Mouse (Mus musculus) kidney, adult 2 months (tissue): ENCODE measurements at regions not wholly inside any gene's neighbourhood (a gene's known extent, or its start where the extent isn't known, plus 50 kb on each side); places are given as distances from the start of the nearest gene placed in this dataset.

Source experiments
- DNase-seq: peaks from one replicate; pipeline ENCODE4 v3.0.0; 2021
- H3K27ac ChIP-seq: fragments of 200-500 bp; 2 replicates; pipeline ENCODE4 v1.5.1; 2012; ENCODE audit warnings: low read depth, low read length, control low read depth, inconsistent platforms; ENCODE audit not compliant: insufficient read depth
- H3K27me3 ChIP-seq: fragments of 200-500 bp; replicated peaks from 2 replicates; pipeline ENCODE4 v1.6.1; 2012; ENCODE audit warnings: mild to moderate bottlenecking, moderate library complexity, low read length, inconsistent platforms; ENCODE audit not compliant: control insufficient read depth, insufficient read depth
- H3K36me3 ChIP-seq: fragments of 200-500 bp; 2 replicates; pipeline ENCODE4 v1.6.1; 2012; ENCODE audit warnings: mild to moderate bottlenecking, moderate library complexity, low read length, inconsistent platforms; ENCODE audit not compliant: control insufficient read depth, insufficient read depth
- H3K4me1 ChIP-seq: fragments of 200-500 bp; 2 replicates; pipeline ENCODE4 v1.6.1; 2011; ENCODE audit warnings: low read length; ENCODE audit not compliant: control insufficient read depth, insufficient read depth
- H3K4me3 ChIP-seq: fragments of 200-500 bp; 2 replicates; pipeline ENCODE4 v1.5.1; 2011; ENCODE audit warnings: mild to moderate bottlenecking, low read depth, low read length, control low read depth; ENCODE audit not compliant: insufficient read depth
- CTCF ChIP-seq: fragments of 200-500 bp; conservative IDR thresholded peaks from 2 replicates; pipeline ENCODE4 v1.5.1; 2011; ENCODE audit warnings: low read depth, mild to moderate bottlenecking, control low read depth, low read length, moderate library complexity, mixed read lengths; ENCODE audit not compliant: insufficient read depth, insufficient read length
- POLR2A ChIP-seq: fragments of 200-500 bp; IDR thresholded peaks from one replicate; pipeline ENCODE4 v1.6.1; 2011; ENCODE audit warnings: low read depth, low read length, control low read depth
- WGBS: fragments of 180-500 bp; shearing (Covaris S2); methylation state at CpG from one replicate; pipeline ENCODE4 v1.1.7; 2018; 5-methylcytosine and 5-hydroxymethylcytosine counted together

DNA sequence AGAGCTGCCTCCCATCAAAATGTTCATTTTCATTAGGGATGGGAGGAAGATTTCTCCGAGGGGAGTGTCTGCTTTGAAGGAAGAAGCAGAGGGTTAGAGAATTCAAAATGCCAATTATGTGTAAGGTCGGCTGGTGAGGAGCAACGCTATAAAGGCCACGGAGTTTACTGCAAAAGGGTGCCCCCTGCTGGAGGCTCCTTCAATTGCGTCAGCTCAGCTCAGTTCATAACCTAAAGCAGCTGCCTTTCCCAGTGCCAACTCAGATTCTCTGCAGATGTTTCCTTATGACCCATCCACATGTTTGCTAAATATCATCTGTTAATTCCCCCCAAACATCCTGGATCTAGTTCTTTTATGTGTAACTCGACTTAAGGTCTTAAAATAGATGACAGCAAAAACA, 138.8 kb downstream of the Mtx2 start:
- no peak overlapping the region for H3K4me3 ChIP-seq
- DNase-seq = peak; percentile 91
- TF ChIP-seq POLR2A (no peak), CTCF (peak; percentile 89)
- H3K4me1 ChIP-seq = no peaks in the 10 kb centered on the region
- no peaks in the 10 kb centered on the region for H3K36me3 ChIP-seq
- under 1% methylated on average over 6 of the region's 6 CpGs for WGBS
- H3K27me3 ChIP-seq = no peaks in the 10 kb centered on the region
- no peak overlapping the region for H3K27ac ChIP-seq

DNA sequence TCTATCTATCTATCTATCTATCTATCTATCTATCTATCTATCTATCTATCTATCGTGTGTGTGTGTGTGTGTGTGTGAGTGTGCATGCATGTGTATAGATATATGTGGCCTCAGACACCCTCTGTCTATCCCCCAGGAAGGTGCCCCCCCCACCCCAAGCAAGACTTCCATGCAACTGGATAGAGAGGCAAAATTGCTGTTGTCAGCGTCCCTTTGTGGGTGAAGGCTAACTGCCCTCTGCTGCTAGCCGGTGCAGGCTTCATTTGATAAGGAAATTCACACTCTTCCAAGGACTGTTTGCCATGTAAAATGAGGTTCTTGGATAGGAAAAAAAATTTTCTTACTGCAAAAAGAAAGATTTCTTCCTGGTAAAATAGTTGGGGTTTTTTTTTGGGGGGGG, 139.4 kb downstream of the Mtx2 start:
- DNase-seq = no peak
- Histone ChIP-seq H3K4me3 (no peak overlapping the region), H3K4me1 (no peaks in the 10 kb centered on the region), H3K27ac (no peak overlapping the region), H3K27me3 (no peaks in the 10 kb centered on the region), H3K36me3 (no peaks in the 10 kb centered on the region)
- 34% methylated on average over 3 of the region's 3 CpGs for WGBS
- TF ChIP-seq POLR2A (no peak), CTCF (no peak)

DNA sequence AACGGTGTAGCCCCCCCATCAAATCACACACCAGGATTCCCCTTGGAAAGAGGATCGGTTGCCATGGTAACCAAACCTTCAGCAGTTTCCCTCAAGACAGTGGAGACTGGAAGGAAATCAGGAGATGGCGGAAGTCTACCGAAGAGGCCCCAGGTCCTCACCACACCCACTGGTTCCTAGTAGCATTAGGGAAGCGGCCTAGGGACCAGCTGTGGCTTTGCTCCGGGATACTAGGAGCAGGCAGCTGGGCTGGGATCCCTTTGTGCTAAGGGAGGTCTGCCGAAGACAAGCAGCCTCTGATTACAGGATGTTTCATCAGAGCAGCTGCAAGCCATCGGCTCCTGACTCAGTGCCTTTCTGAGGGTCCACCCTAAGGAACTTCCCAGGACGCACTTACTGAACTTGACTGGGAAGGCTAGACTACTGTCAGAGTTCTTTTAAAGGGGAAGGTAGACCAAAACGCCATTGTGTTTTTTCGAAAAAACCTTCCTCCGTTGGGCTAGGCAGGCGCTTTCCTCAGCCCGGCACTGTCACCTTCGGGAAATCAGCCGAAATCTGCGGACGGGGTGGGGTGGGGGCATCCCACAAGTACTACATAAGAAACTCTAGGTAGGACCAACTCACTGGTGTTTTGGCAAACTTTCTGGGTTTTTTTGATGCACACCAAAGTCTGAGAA, 139.9 kb downstream of the Mtx2 start:
- Histone ChIP-seq H3K36me3 (no peaks in the 10 kb centered on the region), H3K4me3 (no peak overlapping the region), H3K4me1 (no peaks in the 10 kb centered on the region), H3K27me3 (no peaks in the 10 kb centered on the region), H3K27ac (no peak overlapping the region)
- no peak for TF ChIP-seq POLR2A
- no peak for TF ChIP-seq CTCF
- WGBS = 48% methylated on average over 18 of the region's 18 CpGs
- DNase-seq = peak; percentile 12

DNA sequence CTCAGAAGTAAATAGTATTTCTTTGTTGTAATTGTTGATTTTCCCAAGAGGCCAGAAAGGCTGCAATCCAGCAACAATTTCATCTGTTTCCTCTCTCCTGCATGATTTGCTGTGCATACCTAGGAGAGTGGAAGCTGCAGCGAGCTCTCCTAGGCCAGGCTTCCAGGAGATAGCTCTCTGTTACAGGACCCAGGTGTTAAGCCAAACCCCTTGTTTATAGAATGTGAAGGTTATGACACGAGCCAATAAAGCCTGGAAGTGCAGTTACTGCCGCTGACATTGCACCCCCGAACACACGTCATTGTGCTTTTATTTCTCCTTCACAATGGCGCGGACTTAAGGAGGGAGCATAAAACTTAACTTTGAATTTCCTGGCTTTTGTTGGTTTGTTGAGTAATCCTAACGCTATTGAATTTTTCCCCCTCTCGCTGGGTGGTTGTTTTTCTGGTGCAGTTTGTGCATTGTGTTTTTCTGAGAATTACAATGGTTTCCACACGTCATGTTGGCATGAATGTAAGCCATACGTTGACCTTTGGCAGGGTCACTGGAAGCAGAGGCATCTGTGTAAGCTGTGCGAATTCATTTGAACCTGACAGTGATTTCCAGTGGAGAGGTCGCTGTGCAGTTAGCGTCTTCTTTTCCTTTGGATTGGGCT, 145.1 kb downstream of the Mtx2 start:
- DNase-seq = no peak
- Histone ChIP-seq H3K4me3 (no peak overlapping the region), H3K4me1 (no peaks in the 10 kb centered on the region), H3K27ac (no peak overlapping the region), H3K27me3 (no peaks in the 10 kb centered on the region), H3K36me3 (no peaks in the 10 kb centered on the region)
- WGBS = 61% methylated on average over 14 of the region's 14 CpGs
- TF ChIP-seq CTCF (no peak), POLR2A (no peak)

DNA sequence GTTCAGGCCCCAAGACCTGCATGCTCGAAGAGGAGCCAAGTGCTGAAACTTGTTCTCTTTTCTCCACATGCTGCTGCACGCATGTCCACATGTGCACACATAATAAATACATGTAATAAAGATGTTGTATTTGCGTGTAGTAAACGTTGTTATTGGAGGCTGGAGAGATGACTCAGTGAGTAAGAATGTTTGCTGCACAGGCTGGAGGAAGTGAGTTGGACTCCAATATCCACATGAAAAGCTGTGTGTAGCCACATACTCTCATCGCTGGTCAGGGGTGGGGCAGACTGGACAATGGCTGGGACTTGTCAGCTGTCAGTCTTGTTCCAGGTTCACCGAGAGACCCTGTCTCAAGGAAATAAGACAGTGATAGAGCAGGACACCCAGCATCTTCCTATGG, 147.8 kb downstream of the Mtx2 start:
- TF ChIP-seq POLR2A (no peak), CTCF (no peak)
- no peak for DNase-seq
- WGBS = 69% methylated on average over 6 of the region's 6 CpGs
- no peaks in the 10 kb centered on the region for H3K27me3 ChIP-seq
- no peaks in the 10 kb centered on the region for H3K4me1 ChIP-seq
- H3K27ac ChIP-seq = no peak overlapping the region
- no peaks in the 10 kb centered on the region for H3K36me3 ChIP-seq
- no peak overlapping the region for H3K4me3 ChIP-seq

DNA sequence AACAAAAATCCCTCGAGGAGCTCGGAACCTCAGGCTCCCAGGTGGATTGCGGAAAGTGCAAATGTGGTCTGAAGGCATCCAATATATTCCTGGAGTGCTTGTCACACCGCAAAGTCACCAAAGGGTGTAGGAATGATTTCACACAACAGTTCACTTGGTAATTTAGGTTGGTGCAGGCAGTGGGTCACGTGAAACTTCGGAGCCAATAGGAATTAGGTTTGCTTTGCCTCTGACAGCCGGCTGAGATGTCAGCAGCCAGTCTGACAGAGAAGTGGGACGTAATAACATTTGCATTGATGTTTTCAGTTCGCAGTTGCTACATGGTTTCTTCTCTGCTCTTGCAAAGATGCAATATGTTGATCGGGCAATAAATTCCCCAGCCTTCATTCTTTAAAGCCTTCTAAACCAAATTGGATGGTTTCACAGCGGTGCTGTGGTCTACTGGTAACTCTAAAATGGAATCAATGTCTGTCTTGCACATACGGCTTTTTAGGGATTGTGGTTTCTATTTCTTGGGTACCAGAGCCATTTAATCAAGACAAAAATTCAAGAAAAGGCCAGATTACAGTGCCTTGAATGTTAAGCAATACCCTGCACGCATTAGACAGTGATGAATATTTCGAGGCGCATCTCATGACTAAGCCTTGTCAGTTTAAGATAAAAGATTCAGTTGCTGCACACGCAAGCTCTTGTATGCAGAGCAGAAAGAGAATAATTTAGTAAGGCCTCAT, 149.2 kb downstream of the Mtx2 start:
- TF ChIP-seq CTCF (no peak), POLR2A (no peak)
- WGBS = 61% methylated on average over 16 of the region's 16 CpGs
- Histone ChIP-seq H3K27me3 (no peaks in the 10 kb centered on the region), H3K36me3 (no peaks in the 10 kb centered on the region), H3K4me3 (no peak overlapping the region), H3K27ac (no peak overlapping the region), H3K4me1 (no peaks in the 10 kb centered on the region)
- DNase-seq = peak; percentile 23

DNA sequence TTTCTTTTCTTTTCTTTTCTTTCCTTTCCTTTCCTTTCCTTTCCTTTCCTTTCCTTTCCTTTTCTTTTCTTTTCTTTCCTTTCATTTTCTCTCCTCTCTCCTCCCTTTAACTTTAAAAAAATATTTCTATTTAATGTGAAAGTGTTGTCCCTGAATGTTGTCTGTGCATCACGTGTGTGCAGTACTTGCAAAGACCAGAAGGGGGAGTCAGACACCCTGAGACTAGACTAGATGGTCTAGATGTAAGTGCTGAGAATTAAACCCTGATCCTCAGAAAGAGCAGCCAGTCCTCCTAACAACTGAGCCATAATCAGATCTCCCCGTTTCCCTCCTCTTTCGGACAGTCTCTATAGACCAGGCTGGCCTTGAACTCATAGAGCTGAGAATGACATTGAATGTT, 151.7 kb downstream of the Mtx2 start:
- H3K27me3 ChIP-seq = no peaks in the 10 kb centered on the region; the same call in 1 of the 2 replicates

More for the DNA sequence above, 151.7 kb downstream of the Mtx2 start:
- Histone ChIP-seq H3K4me1 (no peaks in the 10 kb centered on the region), H3K4me3 (no peak overlapping the region), H3K27ac (no peak overlapping the region), H3K36me3 (no peaks in the 10 kb centered on the region)
- no peak for TF ChIP-seq POLR2A
- no peak for TF ChIP-seq CTCF
- over 99% methylated on average over 3 of the region's 3 CpGs for WGBS
- no peak for DNase-seq
